Mouse (Mus musculus): ENCODE measurements at regions not wholly inside any gene's neighbourhood (a gene's known extent, or its start where the extent isn't known, plus 50 kb on each side); places are given as distances from the start of the nearest gene placed in this dataset.

DNA sequence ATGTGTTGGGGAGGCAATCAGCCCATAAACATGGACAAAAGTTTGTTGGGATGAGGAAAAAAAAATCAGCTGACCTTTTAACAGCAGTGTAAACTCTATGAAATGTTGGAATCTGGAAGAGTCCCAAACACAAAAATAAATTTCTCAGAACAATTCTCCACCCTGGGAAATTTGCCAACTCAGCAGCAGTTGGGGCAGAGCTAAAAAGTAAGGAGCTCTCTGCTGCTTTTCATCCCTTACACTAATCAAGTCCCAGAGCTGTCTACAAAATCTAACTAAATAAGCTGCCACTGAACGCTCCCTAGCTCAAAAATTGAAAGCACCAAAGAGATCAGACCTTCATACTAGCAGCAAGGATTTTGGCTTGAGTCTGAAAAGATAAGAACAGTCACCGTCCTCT lies 176.6 kb upstream of the Egflam start:
- DNase-seq = no peak

DNA sequence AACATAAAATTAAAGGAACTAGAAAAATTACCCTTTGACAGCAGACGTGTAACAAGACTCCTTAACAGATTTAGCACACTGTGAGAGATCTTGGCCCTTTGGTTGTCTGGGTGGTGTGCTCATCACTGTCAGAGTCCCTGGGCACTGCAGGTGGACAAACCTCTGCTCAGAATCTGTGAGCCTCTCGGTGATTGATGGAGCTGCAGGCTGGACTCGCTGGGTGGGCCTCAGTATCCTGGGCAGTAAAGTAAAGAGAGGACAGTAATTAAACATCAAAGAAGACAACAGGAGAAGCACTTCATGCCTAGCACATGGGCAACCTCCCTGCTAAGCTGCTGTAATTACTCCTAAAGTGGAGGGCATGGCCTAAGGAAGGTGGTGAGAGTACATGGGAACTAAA lies 180.2 kb upstream of the Egflam start:
- DNase-seq = no peak

DNA sequence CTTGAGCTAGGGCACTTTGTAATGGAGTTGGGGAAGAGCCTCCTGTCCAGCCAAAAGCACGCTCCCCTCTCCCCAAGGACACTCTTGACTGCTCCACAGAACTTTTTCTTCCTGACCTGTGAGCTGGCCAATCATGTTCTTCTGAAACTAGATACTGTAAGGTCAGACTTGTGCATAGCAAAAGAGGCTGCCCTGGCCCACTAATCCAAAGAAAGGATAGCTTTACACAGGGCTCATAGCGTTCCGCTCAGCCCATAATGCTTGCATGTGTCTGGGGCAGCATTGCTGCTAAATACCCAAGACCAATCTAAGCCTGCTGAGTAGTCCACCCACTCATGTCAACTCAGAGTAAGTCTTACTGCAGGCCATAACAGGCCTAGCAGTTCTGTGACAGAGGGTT lies 189.0 kb upstream of the Egflam start:
- DNase-seq = no peak

GRCm38 (mm10) chr15:7591486-7591885 lies 193.3 kb upstream of the Egflam start:
- no peak for DNase-seq

DNA sequence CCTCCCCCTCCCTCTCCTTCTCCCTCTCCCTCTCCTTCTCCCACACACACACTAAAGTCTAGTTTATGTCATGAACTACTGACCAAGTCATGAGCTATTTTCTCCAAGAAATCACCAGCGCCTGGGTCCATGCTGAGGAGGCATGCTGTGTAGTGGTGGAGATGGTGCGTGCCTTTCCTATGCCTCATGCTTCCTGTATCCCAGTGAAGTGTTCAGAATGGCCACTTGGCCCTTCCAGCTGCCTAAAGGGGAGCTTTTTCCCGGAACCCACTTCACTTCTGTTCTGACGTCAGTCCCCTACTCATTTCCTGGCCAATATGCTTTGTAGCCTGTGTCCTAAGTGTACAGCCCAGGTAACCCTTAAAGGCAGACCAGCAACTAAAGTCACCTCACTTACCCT lies 199.1 kb upstream of the Egflam start:
- no peak for DNase-seq

DNA sequence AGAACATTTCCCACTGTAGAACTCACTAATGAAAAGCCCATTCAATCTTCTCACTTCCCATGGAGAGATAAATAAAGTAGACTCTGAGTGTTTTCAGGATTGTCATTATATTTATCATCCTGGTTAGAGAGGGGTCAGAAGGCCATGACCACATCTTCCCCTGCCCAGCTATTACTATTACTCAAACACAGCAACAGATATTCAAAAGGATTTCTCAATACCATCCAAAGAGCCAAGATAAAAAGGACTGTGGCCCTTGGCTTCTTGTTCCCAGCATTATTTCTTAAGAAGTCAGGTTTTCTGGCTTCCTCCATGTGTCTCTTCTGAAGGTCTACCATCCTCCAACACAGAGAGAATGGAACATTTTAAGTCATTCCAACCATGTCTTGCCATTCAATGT lies 199.6 kb upstream of the Egflam start:
- DNase-seq = no peak

- DNase-seq = no peak
These were observed 203.3 kb upstream of the Egflam start for GRCm38 (mm10) chr15:7601540-7601939.

- DNase-seq = no peak
These were observed 205.8 kb upstream of the Gdnf start for GRCm38 (mm10) chr15:7604847-7605246.

DNA sequence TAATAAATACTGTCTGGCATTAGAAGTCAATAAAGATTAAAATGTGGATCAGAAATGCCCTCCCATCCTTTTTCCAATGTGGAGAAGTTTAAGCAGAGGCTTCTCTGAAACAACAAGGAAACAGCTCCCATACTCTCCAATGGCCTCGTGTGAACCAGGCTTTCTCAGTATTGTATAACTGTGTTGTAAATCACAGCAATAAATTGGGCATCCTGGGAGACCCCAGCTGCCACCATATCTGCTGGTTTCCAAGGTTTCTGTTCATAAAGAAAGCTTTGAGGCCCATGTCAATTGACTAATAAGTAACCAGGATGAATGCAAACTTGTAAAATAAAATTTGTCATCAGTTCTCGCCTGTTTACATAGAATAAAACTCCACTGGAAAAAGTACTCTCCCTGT lies 192.7 kb upstream of the Gdnf start:
- DNase-seq = no peak

GRCm38 (mm10) chr15:7623026-7623425 lies 187.6 kb upstream of the Gdnf start:
- DNase-seq = no peak

- no peak for DNase-seq
These were observed 185.8 kb upstream of the Gdnf start for GRCm38 (mm10) chr15:7624689-7625472.

DNA sequence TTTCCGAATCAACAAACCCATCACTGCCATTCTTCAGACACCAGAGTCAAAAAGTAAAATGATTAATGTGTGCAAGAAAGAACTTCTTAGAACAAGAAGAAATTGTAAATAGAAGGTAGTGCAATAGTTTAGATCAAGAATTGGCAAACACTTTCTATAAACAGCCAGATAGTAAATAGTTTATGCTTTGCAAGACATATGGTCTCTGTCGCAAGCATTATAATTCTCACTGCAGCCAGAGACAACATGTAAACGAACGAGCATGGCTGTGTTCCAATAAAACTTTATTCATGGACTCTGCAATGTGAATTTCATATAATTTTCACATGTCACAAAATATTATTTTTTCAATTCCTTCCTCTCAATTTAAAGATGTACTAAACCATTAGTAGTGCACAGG lies 180.8 kb upstream of the Gdnf start:
- no peak for DNase-seq

DNA sequence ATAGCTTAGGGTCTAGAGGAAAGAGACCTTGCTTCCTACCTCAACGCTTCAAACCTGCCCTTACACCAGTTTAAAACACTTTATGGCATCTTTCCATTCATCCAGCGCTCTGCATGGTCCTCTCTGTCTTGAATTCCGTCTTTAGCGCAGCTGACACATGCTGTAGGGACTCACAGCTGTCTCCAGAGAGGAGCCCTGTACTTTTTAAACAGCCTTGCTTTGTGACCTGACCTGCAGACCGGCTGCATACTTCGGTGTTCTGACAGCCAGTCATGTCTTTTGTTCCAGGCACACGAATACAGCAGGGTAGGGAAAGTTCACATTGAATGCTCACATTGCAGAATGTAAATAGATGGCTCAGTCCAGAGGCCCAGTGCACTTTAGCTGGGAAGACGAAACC lies 175.4 kb upstream of the Gdnf start:
- no peak for DNase-seq

DNA sequence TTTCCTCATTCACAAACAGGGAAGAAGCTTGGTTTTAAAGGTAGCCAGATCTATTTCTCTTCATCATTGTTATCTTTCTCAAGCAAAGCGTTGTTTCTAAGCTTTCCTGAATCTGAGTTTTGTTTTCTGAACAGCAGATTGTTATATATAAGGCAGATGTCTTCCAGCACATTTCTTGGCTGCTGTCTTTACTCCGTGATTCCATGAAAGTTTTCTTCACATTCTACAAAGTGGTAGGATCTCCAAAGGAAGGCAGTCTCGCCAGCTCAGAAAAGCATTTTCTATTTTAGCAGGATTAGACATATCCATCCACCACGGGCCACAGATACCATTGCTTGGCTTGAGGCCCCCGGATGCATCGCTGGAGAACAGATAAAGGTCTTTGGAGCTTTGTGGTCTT lies 171.2 kb upstream of the Gdnf start:
- DNase-seq = no peak

DNA sequence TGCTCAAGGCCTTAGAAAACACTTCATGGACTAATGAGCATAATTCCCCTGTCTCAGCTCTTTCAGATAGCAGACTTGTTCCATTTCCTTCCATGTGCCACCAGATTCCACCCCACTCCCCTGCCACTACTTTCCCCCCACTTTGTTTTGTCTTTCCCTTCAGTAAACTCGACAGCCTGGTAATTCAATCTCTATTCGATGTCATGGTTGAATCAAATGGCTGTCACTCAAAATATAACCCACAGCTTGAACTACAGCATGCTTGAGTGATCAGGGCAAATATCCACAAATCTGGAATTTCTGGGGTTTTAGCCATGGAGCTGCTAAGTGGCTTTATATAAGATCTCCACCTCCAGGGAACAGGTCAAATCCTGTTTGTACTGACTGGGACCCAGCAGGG lies 168.6 kb upstream of the Gdnf start:
- DNase-seq = no peak

DNA sequence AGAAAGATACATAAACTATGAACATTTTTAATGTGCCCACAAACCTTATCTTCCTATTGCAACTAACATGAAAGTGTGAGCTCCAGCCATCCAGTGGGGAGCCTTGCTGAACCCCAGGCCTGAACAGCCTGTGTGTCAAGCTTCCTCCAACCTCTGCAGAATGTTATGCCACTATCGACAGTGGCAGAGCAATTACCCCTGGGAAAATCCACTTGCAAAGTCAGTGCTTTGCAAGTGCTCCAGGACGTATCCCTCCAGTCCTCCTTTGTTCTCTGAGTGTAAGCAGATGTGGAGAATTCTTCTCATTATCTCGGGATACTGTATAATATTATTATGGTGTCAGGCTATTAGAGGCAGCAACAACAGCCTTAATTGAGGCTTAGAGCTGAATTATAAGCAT lies 159.9 kb upstream of the Gdnf start:
- no peak for DNase-seq

DNA sequence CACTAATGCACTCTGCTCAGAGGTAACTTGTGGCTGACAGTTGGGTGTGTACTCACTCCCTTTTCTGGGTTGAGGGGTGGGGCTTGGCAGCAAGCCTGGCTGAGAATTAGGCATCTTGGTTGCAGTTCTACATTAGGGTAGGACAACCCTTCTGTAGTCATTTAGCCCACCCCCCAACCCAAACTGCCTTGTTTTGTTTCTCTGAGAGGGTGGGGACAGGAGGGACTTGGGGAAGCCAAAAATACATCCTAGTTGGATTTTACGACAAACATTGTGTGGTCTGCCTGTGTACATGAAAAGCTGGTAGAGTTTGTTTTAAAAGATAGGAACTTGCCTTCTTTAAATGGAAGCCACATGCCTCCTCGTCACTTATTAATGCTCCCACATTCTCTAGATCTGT lies 146.8 kb upstream of the Gdnf start:
- no peak for DNase-seq

GRCm38 (mm10) chr15:7669631-7670030 lies 141.0 kb upstream of the Gdnf start:
- no peak for DNase-seq

DNA sequence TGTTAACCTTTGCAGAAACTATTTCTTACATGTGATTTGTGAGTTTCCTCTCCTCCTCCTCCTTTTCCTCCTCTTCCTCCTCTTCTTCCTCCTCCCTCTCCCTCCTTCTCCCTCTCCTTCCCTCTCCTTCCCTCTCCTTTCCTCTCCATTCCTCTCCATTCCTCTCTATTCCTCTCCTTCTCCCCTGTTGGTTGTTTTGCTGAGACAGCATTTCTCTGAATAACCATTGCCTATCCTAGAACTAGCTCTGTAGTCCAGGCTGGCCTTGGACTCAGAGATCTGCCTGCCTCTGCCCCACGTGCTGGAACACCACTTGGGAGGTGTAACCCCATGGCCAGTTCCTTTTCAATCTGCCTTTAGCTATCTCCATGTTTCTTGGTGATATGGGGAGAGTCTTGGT lies 133.7 kb upstream of the Gdnf start:
- no peak for DNase-seq

DNA sequence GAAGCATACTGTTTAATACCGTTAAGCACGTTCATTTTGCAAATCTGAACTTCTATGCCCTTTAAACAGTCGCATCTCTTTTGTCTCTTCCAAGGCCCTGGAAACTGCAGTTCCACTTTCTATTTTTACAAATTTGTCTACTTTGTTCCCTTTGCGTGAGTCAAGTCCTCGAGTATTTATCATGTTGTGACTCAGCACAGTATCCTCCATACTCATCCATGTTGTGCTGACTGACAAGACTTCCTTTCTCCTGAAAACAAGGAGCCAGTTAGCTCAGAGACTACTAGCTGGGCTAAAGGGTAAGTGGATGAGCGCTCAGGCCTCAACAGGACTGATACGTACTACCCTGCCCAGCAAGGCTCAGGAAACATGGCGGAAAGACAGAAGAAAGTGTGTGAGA lies 131.9 kb upstream of the Gdnf start:
- DNase-seq = no peak

DNA sequence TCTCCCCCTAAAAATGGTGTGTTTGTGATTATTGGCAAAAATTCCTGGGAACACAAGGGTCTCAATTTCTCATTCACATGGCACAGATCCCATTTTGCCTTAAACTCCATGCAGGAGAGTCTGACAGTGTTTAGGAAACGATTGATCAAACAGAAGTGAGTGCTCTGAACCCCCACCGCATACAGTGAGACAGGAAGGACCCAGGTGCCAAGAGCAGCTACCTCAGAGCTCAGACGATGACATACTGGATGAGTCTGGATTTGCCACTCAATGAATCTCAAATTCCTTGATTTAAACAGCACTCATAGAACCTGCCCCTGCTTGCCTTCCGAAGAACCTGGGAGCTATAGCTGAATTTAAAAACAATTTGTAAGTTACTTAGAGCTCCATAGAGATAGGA lies 129.6 kb upstream of the Gdnf start:
- no peak for DNase-seq

DNA sequence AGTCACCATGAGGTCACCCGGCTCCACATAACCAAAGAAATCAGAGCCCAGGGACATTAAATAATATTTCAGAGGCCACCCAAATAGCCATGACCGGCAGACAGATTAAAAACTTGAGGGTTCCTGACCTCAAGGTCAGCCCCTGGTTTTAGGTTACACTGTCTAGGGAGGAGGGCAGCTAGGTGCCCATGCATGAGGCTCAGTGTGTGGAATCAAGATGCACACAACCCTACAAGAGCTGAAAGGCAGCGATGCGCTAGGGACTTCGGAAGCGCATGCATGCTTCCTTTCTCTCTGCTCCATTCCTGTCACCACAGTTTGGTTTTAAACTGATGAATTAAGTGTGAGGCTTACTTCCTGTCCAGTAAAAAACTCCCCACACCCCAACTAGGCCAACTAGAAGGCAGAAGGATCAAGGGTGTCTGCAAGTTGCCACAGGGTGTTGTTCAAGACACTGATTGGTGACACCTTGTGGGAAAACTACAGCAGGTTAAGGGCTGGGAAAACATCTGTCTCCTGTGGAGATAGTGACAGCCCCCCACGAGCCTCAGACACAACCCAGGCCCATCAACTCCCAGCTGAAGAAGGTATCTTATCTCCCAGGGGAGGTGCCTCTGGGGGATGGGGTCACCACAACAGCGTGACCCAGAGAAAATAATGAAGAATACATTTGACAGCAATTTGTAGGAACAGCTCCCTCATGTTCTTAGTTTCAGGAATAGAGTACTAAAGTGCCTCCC lies 127.2 kb upstream of the Gdnf start:
- DNase-seq = no peak

DNA sequence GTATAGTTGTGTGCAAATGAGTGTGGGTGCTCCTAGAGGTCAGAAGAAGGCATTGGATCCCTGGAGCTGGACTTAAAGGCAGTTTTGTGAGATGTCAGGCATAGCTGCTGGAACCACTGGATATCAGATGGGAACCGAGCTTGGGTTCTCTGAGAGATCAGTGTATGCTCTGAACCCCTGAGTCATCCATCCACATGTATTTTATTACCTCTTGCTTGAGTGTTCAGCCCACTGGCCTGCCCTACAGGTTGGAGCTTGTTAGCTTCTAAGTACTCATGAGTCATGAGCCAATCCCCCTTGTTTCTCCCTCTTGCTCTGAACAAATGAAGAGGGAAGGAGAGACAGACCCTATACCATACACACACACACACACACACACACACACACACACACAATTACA lies 119.4 kb upstream of the Gdnf start:
- no peak for DNase-seq

- no peak for DNase-seq
These were observed 118.5 kb upstream of the Gdnf start for GRCm38 (mm10) chr15:7692096-7692495.

- DNase-seq = no peak
These were observed 116.6 kb upstream of the Gdnf start for GRCm38 (mm10) chr15:7694037-7694436.

All from right cerebral cortex, postnatal 25 days (tissue).